Mouse (Mus musculus): ENCODE data around the gene Olfr1387.
"Not testable (repeated sequence)": the region's sequence is repeated elsewhere in the genome, so short reads cannot be mapped to it uniquely, and the experiment has no call there.

Gene Olfr1387

GRCm38 (mm10) chr11:49455043-49455442 is at the start of gene Olfr1387:
TSS of gene Olfr1387 (plus strand) at chr11:49455343.
- Histone ChIP-seq H3K4me1 (replicated peaks; ENCODE audit: low read depth, low read length) (no peaks in the 10 kb centered on the region), H3K36me3 (ENCODE audit: insufficient read depth, low read length) (no peaks in the 10 kb centered on the region), H3K4me3 (replicated peaks; ENCODE audit: low read length) (no peak within 1 kb of the TSS), H3K27me3 (ENCODE audit: insufficient read depth, low read length) (no peaks in the 10 kb centered on the region), H3K9me3 (ENCODE audit: low read length) (peaks cover 19% of the 10 kb centered on the region)
- TF ChIP-seq CTCF (conservative IDR thresholded peaks at IDR 0.05; ENCODE audit: low read length) (no peak), POU5F1 (IDR thresholded peaks at IDR 0.05; ENCODE audit: borderline replicate concordance, low read length) (no peak), NANOG (IDR thresholded peaks at IDR 0.05; ENCODE audit: borderline replicate concordance, low read length) (no peak)

- Histone ChIP-seq H3K4me1 (replicated peaks; ENCODE audit: low read depth, low read length) (no peaks in the 10 kb centered on the region), H3K27me3 (ENCODE audit: insufficient read depth, low read length) (no peaks in the 10 kb centered on the region), H3K4me3 (replicated peaks; ENCODE audit: low read length) (no peak overlapping the region), H3K36me3 (ENCODE audit: insufficient read depth, low read length) (no peaks in the 10 kb centered on the region), H3K9me3 (ENCODE audit: low read length) (no peaks in the 10 kb centered on the region)
- TF ChIP-seq NANOG (IDR thresholded peaks at IDR 0.05; ENCODE audit: borderline replicate concordance, low read length) (no peak), CTCF (conservative IDR thresholded peaks at IDR 0.05; ENCODE audit: low read length) (no peak), POU5F1 (IDR thresholded peaks at IDR 0.05; ENCODE audit: borderline replicate concordance, low read length) (no peak)
These were observed 48.4 kb upstream of the Olfr1387 start for GRCm38 (mm10) chr11:49406784-49407183.

GRCm38 (mm10) chr11:49410540-49410939 is 44.6 kb upstream of the Olfr1387 start:
- H3K27me3 ChIP-seq (ENCODE audit: insufficient read depth, low read length), result no peaks in the 10 kb centered on the region
- no peaks in the 10 kb centered on the region for H3K36me3 ChIP-seq (ENCODE audit: insufficient read depth, low read length)
- no peak for TF ChIP-seq NANOG (IDR thresholded peaks at IDR 0.05; ENCODE audit: borderline replicate concordance, low read length)
- no peak for TF ChIP-seq POU5F1 (IDR thresholded peaks at IDR 0.05; ENCODE audit: borderline replicate concordance, low read length)
- TF ChIP-seq CTCF (conservative IDR thresholded peaks at IDR 0.05; ENCODE audit: low read length), result peak; percentile 81
- H3K4me3 ChIP-seq (replicated peaks; ENCODE audit: low read length), result no peak overlapping the region
- no peaks in the 10 kb centered on the region for H3K4me1 ChIP-seq (replicated peaks; ENCODE audit: low read depth, low read length)
- H3K9me3 ChIP-seq (ENCODE audit: low read length), result no peaks in the 10 kb centered on the region

GRCm38 (mm10) chr11:49422767-49423166 is 32.4 kb upstream of the Olfr1387 start, which contains the start of gene Olfr1389:
TSS of gene Olfr1389 (plus strand) at chr11:49423067.
- no peak for TF ChIP-seq POU5F1 (IDR thresholded peaks at IDR 0.05; ENCODE audit: borderline replicate concordance, low read length)
- TF ChIP-seq NANOG (IDR thresholded peaks at IDR 0.05; ENCODE audit: borderline replicate concordance, low read length), result no peak
- no peak for TF ChIP-seq CTCF (conservative IDR thresholded peaks at IDR 0.05; ENCODE audit: low read length)
- Histone ChIP-seq H3K4me3 (replicated peaks; ENCODE audit: low read length) (no peak within 1 kb of the TSS), H3K27me3 (ENCODE audit: insufficient read depth, low read length) (no peaks in the 10 kb centered on the region), H3K36me3 (ENCODE audit: insufficient read depth, low read length) (no peaks in the 10 kb centered on the region), H3K4me1 (replicated peaks; ENCODE audit: low read depth, low read length) (no peaks in the 10 kb centered on the region), H3K9me3 (ENCODE audit: low read length) (no peaks in the 10 kb centered on the region)

- Histone ChIP-seq H3K27me3 (ENCODE audit: insufficient read depth, low read length) (no peaks in the 10 kb centered on the region), H3K36me3 (ENCODE audit: insufficient read depth, low read length) (no peaks in the 10 kb centered on the region), H3K9me3 (ENCODE audit: low read length) (no peaks in the 10 kb centered on the region), H3K4me3 (replicated peaks; ENCODE audit: low read length) (no peak overlapping the region), H3K4me1 (replicated peaks; ENCODE audit: low read depth, low read length) (no peaks in the 10 kb centered on the region)
- TF ChIP-seq NANOG (IDR thresholded peaks at IDR 0.05; ENCODE audit: borderline replicate concordance, low read length), result no peak
- TF ChIP-seq POU5F1 (IDR thresholded peaks at IDR 0.05; ENCODE audit: borderline replicate concordance, low read length), result no peak
- no peak for TF ChIP-seq CTCF (conservative IDR thresholded peaks at IDR 0.05; ENCODE audit: low read length)
These were observed 29.8 kb upstream of the Olfr1387 start for GRCm38 (mm10) chr11:49425257-49425927.

- peaks cover 8% of the 10 kb centered on the region for H3K9me3 ChIP-seq (ENCODE audit: low read length)
- no peak overlapping the region for H3K4me3 ChIP-seq (replicated peaks; ENCODE audit: low read length)
- TF ChIP-seq POU5F1 (IDR thresholded peaks at IDR 0.05; ENCODE audit: borderline replicate concordance, low read length), result no peak
- TF ChIP-seq NANOG (IDR thresholded peaks at IDR 0.05; ENCODE audit: borderline replicate concordance, low read length), result no peak
- no peak for TF ChIP-seq CTCF (conservative IDR thresholded peaks at IDR 0.05; ENCODE audit: low read length)
- H3K27me3 ChIP-seq (ENCODE audit: insufficient read depth, low read length), result no peaks in the 10 kb centered on the region
- H3K4me1 ChIP-seq (replicated peaks; ENCODE audit: low read depth, low read length), result no peaks in the 10 kb centered on the region
- no peaks in the 10 kb centered on the region for H3K36me3 ChIP-seq (ENCODE audit: insufficient read depth, low read length)
These were observed 25.5 kb upstream of the Olfr1387 start for GRCm38 (mm10) chr11:49429641-49430040.

- Histone ChIP-seq H3K4me3 (replicated peaks; ENCODE audit: low read length) (no peak within 1 kb of the TSS), H3K4me1 (replicated peaks; ENCODE audit: low read depth, low read length) (no peaks in the 10 kb centered on the region), H3K9me3 (ENCODE audit: low read length) (peaks cover 8% of the 10 kb centered on the region), H3K36me3 (ENCODE audit: insufficient read depth, low read length) (no peaks in the 10 kb centered on the region), H3K27me3 (ENCODE audit: insufficient read depth, low read length) (no peaks in the 10 kb centered on the region)
- no peak for TF ChIP-seq POU5F1 (IDR thresholded peaks at IDR 0.05; ENCODE audit: borderline replicate concordance, low read length)
These were observed 18.7 kb upstream of the Olfr1387 start, which contains the start of gene Olfr1388 for GRCm38 (mm10) chr11:49436411-49436810. TSS of gene Olfr1388 (plus strand) at chr11:49436624.

- not testable (repeated sequence) for H3K36me3 ChIP-seq (ENCODE audit: insufficient read depth, low read length); H3K27me3 ChIP-seq (ENCODE audit: insufficient read depth, low read length); H3K9me3 ChIP-seq (ENCODE audit: low read length); H3K4me1 ChIP-seq (replicated peaks; ENCODE audit: low read depth, low read length); H3K4me3 ChIP-seq (replicated peaks; ENCODE audit: low read length)
These were observed 9.6 kb downstream of the Olfr1387 start, which contains the start of gene Olfr1386 for GRCm38 (mm10) chr11:49464746-49465145. TSS of gene Olfr1386 (plus strand) at chr11:49465046.

GRCm38 (mm10) chr11:49485973-49486372 is 30.8 kb downstream of the Olfr1387 start:
- Histone ChIP-seq H3K4me3 (replicated peaks; ENCODE audit: low read length) (no peak overlapping the region), H3K36me3 (ENCODE audit: insufficient read depth, low read length) (no peaks in the 10 kb centered on the region), H3K4me1 (replicated peaks; ENCODE audit: low read depth, low read length) (no peaks in the 10 kb centered on the region), H3K9me3 (ENCODE audit: low read length) (no peaks in the 10 kb centered on the region), H3K27me3 (ENCODE audit: insufficient read depth, low read length) (no peaks in the 10 kb centered on the region)
- TF ChIP-seq CTCF (conservative IDR thresholded peaks at IDR 0.05; ENCODE audit: low read length) (no peak), NANOG (IDR thresholded peaks at IDR 0.05; ENCODE audit: borderline replicate concordance, low read length) (no peak), POU5F1 (IDR thresholded peaks at IDR 0.05; ENCODE audit: borderline replicate concordance, low read length) (no peak)

- H3K27me3 ChIP-seq (ENCODE audit: insufficient read depth, low read length), result not testable (repeated sequence)
These were observed 33.6 kb downstream of the Olfr1387 start, which contains the start of gene Olfr1385 for GRCm38 (mm10) chr11:49488770-49489169. TSS of gene Olfr1385 (plus strand) at chr11:49489070.

More at GRCm38 (mm10) chr11:49488770-49489169, 33.6 kb downstream of the Olfr1387 start, which contains the start of gene Olfr1385:
- not testable (repeated sequence) for H3K4me3 ChIP-seq (replicated peaks; ENCODE audit: low read length); H3K4me1 ChIP-seq (replicated peaks; ENCODE audit: low read depth, low read length); H3K36me3 ChIP-seq (ENCODE audit: insufficient read depth, low read length); H3K9me3 ChIP-seq (ENCODE audit: low read length)

All from E14TG2a.4 (cell line).